Mouse (Mus musculus): Measurements from ENCODE around the gene Smarca4.

The Smarca4 gene

GRCm38 (mm10) chr9:21724147-21724536 is 108.2 kb downstream of the Smarca4 start:
- peak; percentile 81 to 83 for DNase-seq

- no peak for DNase-seq
Observed at GRCm38 (mm10) chr9:21725224-21726121, 109.5 kb downstream of the Smarca4 start.

GRCm38 (mm10) chr9:21726218-21726975 is 110.4 kb downstream of the Smarca4 start:
- no peak for DNase-seq

GRCm38 (mm10) chr9:21728261-21728832 is 112.4 kb downstream of the Smarca4 start:
- no peak for DNase-seq

- DNase-seq = no peak
Observed at GRCm38 (mm10) chr9:21729264-21729663, 113.3 kb downstream of the Smarca4 start.

GRCm38 (mm10) chr9:21732288-21732687 is 116.3 kb downstream of the Smarca4 start:
- DNase-seq = no peak

- no peak for DNase-seq
Observed at GRCm38 (mm10) chr9:21733446-21733845, 117.5 kb downstream of the Smarca4 start.

GRCm38 (mm10) chr9:21733989-21734388 is 118.0 kb downstream of the Smarca4 start:
- no peak for DNase-seq

GRCm38 (mm10) chr9:21735126-21735525 is 119.2 kb downstream of the Smarca4 start:
- DNase-seq = no peak

- no peak for DNase-seq
Observed at GRCm38 (mm10) chr9:21736580-21736979, 120.6 kb downstream of the Smarca4 start.

GRCm38 (mm10) chr9:21737188-21737587 is 121.2 kb downstream of the Smarca4 start:
- no peak for DNase-seq

GRCm38 (mm10) chr9:21738776-21739175 is 122.8 kb downstream of the Smarca4 start:
- no peak for DNase-seq

- DNase-seq = no peak
Observed at GRCm38 (mm10) chr9:21740427-21740826, 124.5 kb downstream of the Smarca4 start.

GRCm38 (mm10) chr9:21741514-21741913 is 125.5 kb downstream of the Smarca4 start:
- DNase-seq = no peak

- no peak for DNase-seq
Observed at GRCm38 (mm10) chr9:21747238-21747774, 131.3 kb downstream of the Smarca4 start.

GRCm38 (mm10) chr9:21748033-21748432 is 132.1 kb downstream of the Smarca4 start:
- no peak for DNase-seq

GRCm38 (mm10) chr9:21748491-21748890 is 132.5 kb downstream of the Smarca4 start:
- no peak for DNase-seq

- no peak for DNase-seq
Observed at GRCm38 (mm10) chr9:21749382-21750118, 133.6 kb downstream of the Smarca4 start.

- DNase-seq = no peak
Observed at GRCm38 (mm10) chr9:21750370-21750769, 134.4 kb downstream of the Smarca4 start.

- DNase-seq = no peak
Observed at GRCm38 (mm10) chr9:21751347-21751746, 135.4 kb downstream of the Smarca4 start.

- no peak for DNase-seq
Observed at GRCm38 (mm10) chr9:21752252-21752792, 136.4 kb downstream of the Smarca4 start.
